Mouse (Mus musculus) neural tube, embryonic 15.5 days (tissue): ENCODE data around the gene Olfr288. TPM values are rescaled to one million over a fixed set of nuclear protein-coding genes. Genes with fewer than 3 reads are reported as not detected.

Source experiments
- ATAC-seq: fragments of 200-750 bp; cut with Nextera tagmentation; 2 replicates; pipeline ENCODE4 v1.8.0; 2017; ENCODE audit warnings: mild to moderate bottlenecking, moderate TSS enrichment, moderate library complexity; ENCODE audit not compliant: low FRiP score
- H3K27ac ChIP-seq: fragments of 300-500 bp; sonication (generic); replicated peaks from 2 replicates; pipeline ENCODE4 v1.5.1; 2015; ENCODE audit warnings: mild to moderate bottlenecking, inconsistent platforms
- H3K27me3 ChIP-seq: fragments of 300-500 bp; sonication (generic); replicated peaks from 2 replicates; pipeline ENCODE4 v1.6.1; 2015; ENCODE audit warnings: inconsistent platforms
- H3K36me3 ChIP-seq: fragments of 300-500 bp; sonication (generic); 2 replicates; pipeline ENCODE4 v1.6.1; 2015; ENCODE audit warnings: inconsistent platforms
- H3K4me1 ChIP-seq: fragments of 300-500 bp; sonication (generic); 2 replicates; pipeline ENCODE4 v1.6.1; 2015; ENCODE audit warnings: inconsistent platforms
- H3K4me2 ChIP-seq: fragments of 300-500 bp; sonication (generic); 2 replicates; pipeline ENCODE4 v1.6.1; 2015; ENCODE audit warnings: inconsistent platforms, mild to moderate bottlenecking, moderate library complexity
- H3K4me3 ChIP-seq: fragments of 300-500 bp; sonication (generic); replicated peaks from 2 replicates; pipeline ENCODE4 v1.5.1; 2015; ENCODE audit warnings: mild to moderate bottlenecking, inconsistent platforms
- H3K9ac ChIP-seq: fragments of 300-500 bp; sonication (generic); replicated peaks from 2 replicates; pipeline ENCODE4 v1.6.1; 2015; ENCODE audit warnings: mild to moderate bottlenecking, inconsistent platforms
- H3K9me3 ChIP-seq: fragments of 300-500 bp; sonication (generic); replicated peaks from 2 replicates; pipeline ENCODE4 v1.6.1; 2016; ENCODE audit warnings: inconsistent platforms
- WGBS: fragments of 180-500 bp; shearing (Covaris S2); methylation state at CpG from one replicate; pipeline ENCODE4 v1.1.7; 2015; ENCODE audit warnings: mixed read lengths; 5-methylcytosine and 5-hydroxymethylcytosine counted together
- polyA plus RNA-seq: library from polyadenylated mRNA; unstranded; fragments of >200 nt; fragmentation: Nextera tagmentation; extraction: Ambion mirVana; gene quantifications from 2 replicates; pipeline ENCODE4 v1.2.1, GENCODE M21; 2015

Gene Olfr288
- polyA plus RNA-seq, 1 experiment from 2014 or later: not detected

- H3K27ac ChIP-seq: no peak overlapping the region
- H3K9ac ChIP-seq: no peak overlapping the region
- H3K4me1 ChIP-seq: peaks cover 7% of the 10 kb centered on the region
- H3K4me3 ChIP-seq: no peak overlapping the region
- H3K36me3 ChIP-seq: no peaks in the 10 kb centered on the region
- 50% methylated on average over 4 of the region's 4 CpGs for WGBS
- no peaks in the 10 kb centered on the region for H3K9me3 ChIP-seq
- no peak for ATAC-seq
- H3K27me3 ChIP-seq: no peaks in the 10 kb centered on the region; the same call in 1 of the 2 replicates
- H3K4me2 ChIP-seq: no peak overlapping the region
Observed at GRCm38 (mm10) chr15:98162561-98162960, 32.8 kb downstream of the Olfr288 start.

- Histone ChIP-seq H3K27me3 (no peaks in the 10 kb centered on the region; the same call in 1 of the 2 replicates), H3K9ac (no peak overlapping the region), H3K4me3 (no peak overlapping the region), H3K27ac (no peak overlapping the region), H3K36me3 (no peaks in the 10 kb centered on the region), H3K4me1 (no peaks in the 10 kb centered on the region), H3K4me2 (no peak overlapping the region), H3K9me3 (no peaks in the 10 kb centered on the region)
- no peak for ATAC-seq
- WGBS: 65% methylated on average over 19 of the region's 19 CpGs
Observed at GRCm38 (mm10) chr15:98161026-98161805, 34.1 kb downstream of the Olfr288 start.

DNA sequence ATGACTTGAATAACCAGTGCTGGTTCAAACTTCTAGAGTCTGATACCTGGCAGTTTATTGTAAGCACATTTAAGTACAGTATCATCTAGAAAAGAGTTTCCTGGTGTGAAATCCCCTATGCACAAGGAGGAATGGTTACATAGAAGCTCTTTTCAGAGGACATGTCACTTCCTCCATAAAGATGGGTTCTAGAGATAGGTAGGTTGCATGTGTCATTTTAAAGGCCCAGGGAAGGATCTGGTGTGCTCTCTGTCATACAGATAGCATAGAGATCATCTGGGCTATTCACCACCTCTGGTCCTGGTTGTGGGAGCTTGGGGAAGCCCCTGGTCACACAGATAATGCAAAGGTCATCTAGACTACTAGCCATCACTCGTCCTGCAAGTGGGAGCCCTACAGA, 38.1 kb downstream of the Olfr288 start:
- Histone ChIP-seq H3K9ac (no peak overlapping the region), H3K9me3 (no peaks in the 10 kb centered on the region), H3K27me3 (no peaks in the 10 kb centered on the region), H3K4me1 (no peaks in the 10 kb centered on the region), H3K27ac (no peak overlapping the region), H3K4me3 (no peak overlapping the region), H3K36me3 (no peaks in the 10 kb centered on the region), H3K4me2 (no peak overlapping the region)
- WGBS: 72% methylated on average over 1 of the region's 1 CpGs
- ATAC-seq: no peak

GRCm38 (mm10) chr15:98155944-98156343, 39.4 kb downstream of the Olfr288 start:
- H3K9me3 ChIP-seq: no peaks in the 10 kb centered on the region
- no peaks in the 10 kb centered on the region for H3K36me3 ChIP-seq
- WGBS: 82% methylated on average over 4 of the region's 4 CpGs

DNA sequence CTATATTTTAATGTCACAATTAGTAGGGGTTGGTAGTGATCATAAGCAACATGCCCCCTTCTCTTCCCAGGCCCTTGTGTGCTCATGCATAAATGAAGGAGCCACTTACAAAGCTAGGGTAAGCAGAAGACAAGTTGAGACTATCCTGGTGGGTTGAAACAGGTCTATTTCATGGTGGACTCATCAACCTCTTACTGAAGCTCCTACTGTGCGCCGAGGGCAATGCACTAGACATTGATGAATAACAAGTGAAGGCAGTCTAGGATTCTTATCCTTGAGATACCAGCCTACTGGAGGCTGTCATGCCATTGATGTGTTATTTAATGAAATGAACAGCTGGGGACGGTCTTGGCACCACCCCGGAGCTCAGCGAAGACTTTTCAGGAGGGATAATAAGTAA, 40.1 kb downstream of the Olfr288 start:
- no peak for ATAC-seq
- no peaks in the 10 kb centered on the region for H3K4me1 ChIP-seq
- no peak overlapping the region for H3K4me2 ChIP-seq
- H3K4me3 ChIP-seq: no peak overlapping the region
- no peak overlapping the region for H3K27ac ChIP-seq
- H3K9me3 ChIP-seq: no peaks in the 10 kb centered on the region
- no peaks in the 10 kb centered on the region for H3K27me3 ChIP-seq
- WGBS: 94% methylated on average over 5 of the region's 5 CpGs
- H3K36me3 ChIP-seq: no peaks in the 10 kb centered on the region
- H3K9ac ChIP-seq: no peak overlapping the region

More at GRCm38 (mm10) chr15:98155944-98156343, 39.4 kb downstream of the Olfr288 start:
- Histone ChIP-seq H3K4me3 (no peak overlapping the region), H3K4me2 (no peak overlapping the region), H3K9ac (no peak overlapping the region), H3K27ac (no peak overlapping the region), H3K4me1 (no peaks in the 10 kb centered on the region), H3K27me3 (no peaks in the 10 kb centered on the region)
- ATAC-seq: no peak

- Histone ChIP-seq H3K36me3 (no peaks in the 10 kb centered on the region), H3K9ac (no peak overlapping the region), H3K4me2 (no peak overlapping the region), H3K4me3 (no peak overlapping the region), H3K9me3 (no peaks in the 10 kb centered on the region), H3K27ac (no peak overlapping the region), H3K27me3 (no peaks in the 10 kb centered on the region), H3K4me1 (no peaks in the 10 kb centered on the region)
- 81% methylated on average over 3 of the region's 3 CpGs for WGBS
- ATAC-seq: no peak
Observed at GRCm38 (mm10) chr15:98154631-98155030, 40.7 kb downstream of the Olfr288 start.

GRCm38 (mm10) chr15:98154146-98154545, 41.2 kb downstream of the Olfr288 start:
- 71% methylated on average over 4 of the region's 4 CpGs for WGBS
- ATAC-seq: no peak
- Histone ChIP-seq H3K4me2 (no peak overlapping the region), H3K9me3 (no peaks in the 10 kb centered on the region), H3K4me1 (no peaks in the 10 kb centered on the region), H3K4me3 (no peak overlapping the region), H3K27ac (no peak overlapping the region), H3K9ac (no peak overlapping the region), H3K27me3 (no peaks in the 10 kb centered on the region), H3K36me3 (no peaks in the 10 kb centered on the region)

- no peak overlapping the region for H3K9ac ChIP-seq
Observed at GRCm38 (mm10) chr15:98153625-98154024, 41.7 kb downstream of the Olfr288 start.

DNA sequence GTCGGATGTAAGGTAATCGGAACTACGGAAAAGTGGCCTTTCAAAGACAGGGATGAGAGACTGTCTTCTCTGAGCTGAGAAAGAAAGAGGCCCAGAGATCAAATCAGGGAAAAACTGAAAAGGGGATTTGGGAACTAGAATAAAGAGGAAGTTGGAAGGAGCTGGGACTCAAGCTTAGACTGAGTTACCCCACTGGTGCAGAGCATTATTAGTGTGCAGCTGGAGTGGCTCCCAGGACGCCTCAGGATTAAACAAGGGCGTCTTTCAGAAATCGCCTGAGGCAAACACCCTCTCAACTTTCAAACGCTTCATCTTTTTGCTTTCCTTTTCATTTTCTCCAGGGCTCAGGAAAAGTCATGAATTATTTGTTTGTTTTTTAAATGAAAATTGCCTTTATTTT, 42.4 kb downstream of the Olfr288 start:
- no peaks in the 10 kb centered on the region for H3K9me3 ChIP-seq
- no peak overlapping the region for H3K9ac ChIP-seq
- WGBS: 71% methylated on average over 7 of the region's 7 CpGs
- no peaks in the 10 kb centered on the region for H3K4me1 ChIP-seq
- H3K27ac ChIP-seq: no peak overlapping the region
- no peak overlapping the region for H3K4me2 ChIP-seq
- no peak for ATAC-seq
- no peaks in the 10 kb centered on the region for H3K36me3 ChIP-seq
- H3K27me3 ChIP-seq: no peaks in the 10 kb centered on the region
- H3K4me3 ChIP-seq: no peak overlapping the region

More at GRCm38 (mm10) chr15:98153625-98154024, 41.7 kb downstream of the Olfr288 start:
- no peak overlapping the region for H3K27ac ChIP-seq
- H3K27me3 ChIP-seq: no peaks in the 10 kb centered on the region
- no peaks in the 10 kb centered on the region for H3K4me1 ChIP-seq
- no peaks in the 10 kb centered on the region for H3K36me3 ChIP-seq
- no peak overlapping the region for H3K4me2 ChIP-seq
- 34% methylated on average over 3 of the region's 3 CpGs for WGBS
- H3K4me3 ChIP-seq: no peak overlapping the region
- no peaks in the 10 kb centered on the region for H3K9me3 ChIP-seq
- no peak for ATAC-seq

- Histone ChIP-seq H3K4me2 (no peak overlapping the region), H3K36me3 (no peaks in the 10 kb centered on the region), H3K27ac (no peak overlapping the region), H3K4me3 (no peak overlapping the region), H3K9ac (no peak overlapping the region), H3K9me3 (no peaks in the 10 kb centered on the region), H3K4me1 (peaks cover 13% of the 10 kb centered on the region), H3K27me3 (no peaks in the 10 kb centered on the region)
- WGBS: 85% methylated on average over 10 of the region's 10 CpGs
- ATAC-seq: no peak
Observed at GRCm38 (mm10) chr15:98149166-98149602, 46.2 kb downstream of the Olfr288 start.

- no peak overlapping the region for H3K4me3 ChIP-seq
- no peaks in the 10 kb centered on the region for H3K27me3 ChIP-seq
- ATAC-seq: no peak
- no peaks in the 10 kb centered on the region for H3K9me3 ChIP-seq
- WGBS: 89% methylated on average over 3 of the region's 3 CpGs
- H3K4me2 ChIP-seq: no peak overlapping the region
- H3K27ac ChIP-seq: no peak overlapping the region
- H3K4me1 ChIP-seq: peaks cover 13% of the 10 kb centered on the region
- H3K36me3 ChIP-seq: no peaks in the 10 kb centered on the region
- H3K9ac ChIP-seq: no peak overlapping the region
Observed at GRCm38 (mm10) chr15:98148356-98148755, 47.0 kb downstream of the Olfr288 start.

DNA sequence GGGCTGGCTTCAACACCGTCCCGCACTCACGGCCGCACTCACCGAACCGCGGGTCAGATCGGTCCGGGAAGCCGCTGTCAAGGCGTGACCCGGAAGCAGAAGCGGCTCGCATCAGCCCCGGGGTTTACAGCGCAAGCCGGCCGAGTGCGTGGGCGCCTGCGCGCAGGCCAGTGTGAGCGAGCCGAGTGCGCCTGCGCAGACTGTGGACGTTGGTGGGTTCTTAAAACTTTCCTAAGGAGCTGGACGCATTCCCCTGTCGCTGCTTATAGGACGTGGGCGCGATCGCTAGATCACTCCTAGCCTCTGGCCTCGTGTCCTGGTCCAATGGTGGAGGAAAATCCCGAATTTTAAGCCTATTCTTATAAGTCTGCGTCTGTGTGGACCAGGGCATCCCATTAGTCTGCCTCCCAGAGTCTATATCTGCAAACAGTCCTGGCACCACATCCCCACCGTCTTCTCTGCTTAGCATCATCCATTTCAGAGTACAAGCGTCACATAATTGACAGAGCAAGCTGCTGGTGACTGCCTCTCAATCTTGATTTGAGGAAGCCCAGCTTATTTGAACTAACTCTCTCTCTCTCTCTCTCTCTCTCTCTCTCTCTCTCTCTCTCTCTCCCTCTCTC, 49.7 kb downstream of the Olfr288 start:
- peaks cover 14% of the 10 kb centered on the region for H3K36me3 ChIP-seq
- peak; percentile 97 for ATAC-seq
- 1% methylated on average over 38 of the region's 38 CpGs for WGBS

More for the DNA sequence above, 49.7 kb downstream of the Olfr288 start:
- Histone ChIP-seq H3K4me2 (peak overlapping the region; percentile 84), H3K27ac (peak overlapping the region; percentile 77), H3K9ac (peak overlapping the region; percentile 96), H3K4me1 (peaks cover 15% of the 10 kb centered on the region), H3K27me3 (no peaks in the 10 kb centered on the region), H3K9me3 (no peaks in the 10 kb centered on the region), H3K4me3 (peak overlapping the region; percentile 85)
